ENCODE assay signal across 8 mouse cellular contexts in genomic region chr1:86581692-86582450, GRCm38 (mm10). TPM values are rescaled to one million over a fixed set of nuclear protein-coding genes. Genes with fewer than 3 reads are reported as not detected.
DNase-seq lines count a peak whose midpoint lies in the region; ATAC-seq and TF ChIP-seq lines count a peak whose summit lies in the region.

No protein-coding gene starts in this region.

- peak; percentile 86 for ATAC-seq in intestine, embryonic 15.5 days
- ATAC-seq in lung, embryonic 14.5 days (ENCODE audit: insufficient read depth): peak; percentile 86

- 3% methylated on average over 37 of the region's 38 CpGs for WGBS in spleen, adult 2 months
- 1% methylated on average over 37 of the region's 38 CpGs for WGBS in forebrain, embryonic 10.5 days
- 2% methylated on average over 35 of the region's 38 CpGs for WGBS in intestine, embryonic 15.5 days
- 1% methylated on average over 37 of the region's 38 CpGs for WGBS in lung, embryonic 14.5 days
- under 1% methylated on average over 38 of the region's 38 CpGs for WGBS in olfactory bulb, adult 2 months

- H3K4me1 ChIP-seq in spleen, adult 2 months (ENCODE audit: control insufficient read depth, insufficient read depth, insufficient read length): peaks cover 7% of the 10 kb centered on the region
- peaks cover 8% of the 10 kb centered on the region for H3K4me1 ChIP-seq in bone marrow macrophage, adult 2 months (ENCODE audit: control insufficient read depth, insufficient read depth, low read length)
- H3K4me1 ChIP-seq in forebrain, embryonic 10.5 days: peaks cover 25% of the 10 kb centered on the region
- H3K4me1 ChIP-seq in intestine, embryonic 15.5 days (replicated peaks): peaks cover 4% of the 10 kb centered on the region; the same call in 1 of the 2 replicates
- H3K4me1 ChIP-seq in lung, embryonic 14.5 days (ENCODE audit: insufficient read depth): peaks cover 3% of the 10 kb centered on the region; the same call in 1 of the 2 replicates
- peaks cover 5% of the 10 kb centered on the region for H3K4me1 ChIP-seq in olfactory bulb, adult 2 months (ENCODE audit: control insufficient read depth, insufficient read depth, low read length)

- peak in 1 of 2 experiments; percentile 9 for DNase-seq in spleen, adult 2 months (ENCODE audit: low read depth in 1 of 2, low spot score in 2 of 2)
- no peak for DNase-seq in spleen, adult 12 weeks (ENCODE audit: low spot score)
- DNase-seq in forebrain, embryonic 10.5 days (ENCODE audit: extremely low spot score, low spot score): no peak
- peak; percentile 62 for DNase-seq in lung, embryonic 14.5 days
- DNase-seq in layer of hippocampus, postnatal 25 days (ENCODE audit: extremely low spot score in 1 of 2, low spot score in 1 of 2): no peak

- H3K27ac ChIP-seq in spleen, adult 2 months (ENCODE audit: insufficient read depth, low read length): peak overlapping the region; percentile 57
- H3K27ac ChIP-seq in bone marrow macrophage, adult 2 months (ENCODE audit: insufficient read depth, low read depth, low read length): no peak overlapping the region
- H3K27ac ChIP-seq in forebrain, embryonic 10.5 days: peak overlapping the region; percentile 93
- H3K27ac ChIP-seq in intestine, embryonic 15.5 days: peak overlapping the region; percentile 55; the same call in 1 of the 2 replicates
- peak overlapping the region; percentile 48; the same call in 1 of the 2 replicates for H3K27ac ChIP-seq in lung, embryonic 14.5 days (ENCODE audit: low read depth)
- no peak overlapping the region for H3K27ac ChIP-seq in olfactory bulb, adult 2 months (ENCODE audit: insufficient read depth, low read depth, low read length)

- peak overlapping the region; percentile 77 for H3K4me2 ChIP-seq in intestine, embryonic 15.5 days (replicated peaks)
- peak overlapping the region; percentile 79 for H3K4me2 ChIP-seq in lung, embryonic 14.5 days

- no peaks in the 10 kb centered on the region for H3K36me3 ChIP-seq in spleen, adult 2 months (ENCODE audit: control insufficient read depth, insufficient read depth, low read length)
- H3K36me3 ChIP-seq in forebrain, embryonic 10.5 days (replicated peaks): peaks cover 10% of the 10 kb centered on the region
- no peaks in the 10 kb centered on the region for H3K36me3 ChIP-seq in intestine, embryonic 15.5 days
- no peaks in the 10 kb centered on the region for H3K36me3 ChIP-seq in lung, embryonic 14.5 days (ENCODE audit: insufficient read depth)

- no peak for TF ChIP-seq CTCF in spleen, adult 2 months (IDR thresholded peaks at IDR 0.05; ENCODE audit: extremely low read depth, insufficient read depth, insufficient read length, insufficient replicate concordance)
- TF ChIP-seq CTCF in bone marrow macrophage, adult 2 months (IDR thresholded peaks at IDR 0.05; ENCODE audit: low read depth, low read length): no peak
- no peak for TF ChIP-seq CTCF in lung, embryonic 14.5 days (IDR thresholded peaks at IDR 0.05; ENCODE audit: low read depth)
- no peak for TF ChIP-seq CTCF in olfactory bulb, adult 2 months (IDR thresholded peaks at IDR 0.05; ENCODE audit: insufficient read depth, low read depth, low read length)

- H3K27me3 ChIP-seq in spleen, adult 2 months (ENCODE audit: control insufficient read depth, insufficient read depth, low read length): no peaks in the 10 kb centered on the region
- no peaks in the 10 kb centered on the region for H3K27me3 ChIP-seq in forebrain, embryonic 10.5 days (ENCODE audit: poor library complexity, severe bottlenecking)
- H3K27me3 ChIP-seq in intestine, embryonic 15.5 days (replicated peaks): no peaks in the 10 kb centered on the region
- no peaks in the 10 kb centered on the region for H3K27me3 ChIP-seq in lung, embryonic 14.5 days (ENCODE audit: insufficient read depth, low read length)

- peak overlapping the region; percentile 89 for H3K9ac ChIP-seq in intestine, embryonic 15.5 days
- peak overlapping the region; percentile 70 for H3K9ac ChIP-seq in lung, embryonic 14.5 days

- H3K4me3 ChIP-seq in spleen, adult 2 months (ENCODE audit: extremely low read depth, insufficient read depth, insufficient read length): peak overlapping the region; percentile 86
- peak overlapping the region; percentile 90 for H3K4me3 ChIP-seq in bone marrow macrophage, adult 2 months (ENCODE audit: insufficient read depth, low read length)
- peak overlapping the region; percentile 66 for H3K4me3 ChIP-seq in forebrain, embryonic 10.5 days
- H3K4me3 ChIP-seq in intestine, embryonic 15.5 days (replicated peaks): peak overlapping the region; percentile 83
- peak overlapping the region; percentile 69 for H3K4me3 ChIP-seq in lung, embryonic 14.5 days (ENCODE audit: low read depth, low read length)
- peak overlapping the region; percentile 63 for H3K4me3 ChIP-seq in olfactory bulb, adult 2 months (ENCODE audit: insufficient read depth, low read depth, low read length)

- no peaks in the 10 kb centered on the region for H3K9me3 ChIP-seq in forebrain, embryonic 10.5 days
- no peaks in the 10 kb centered on the region for H3K9me3 ChIP-seq in intestine, embryonic 15.5 days
- no peaks in the 10 kb centered on the region for H3K9me3 ChIP-seq in lung, embryonic 14.5 days (ENCODE audit: low read depth, low read length)

- no peak for TF ChIP-seq POLR2A in spleen, adult 2 months (IDR thresholded peaks at IDR 0.05; ENCODE audit: low read depth, low read length)
- TF ChIP-seq POLR2A in bone marrow macrophage, adult 2 months (IDR thresholded peaks at IDR 0.05; ENCODE audit: borderline replicate concordance, low read depth, low read length): no peak
- TF ChIP-seq POLR2A in olfactory bulb, adult 2 months (IDR thresholded peaks at IDR 0.05; ENCODE audit: insufficient read depth, low read depth, low read length): no peak

RNA-seq across cellular contexts. Expression of gene Pde6d, which starts 0.6 kb away (rescaled TPM):
- polyA plus RNA-seq in spleen, adult 2 months (2012; rRNA removed): 11.3 and 11.7 TPM in 2 replicates
- 33.6 and 39.7 TPM in 2 replicates for polyA plus RNA-seq in bone marrow macrophage, adult 2 months (2012; ENCODE audit: insufficient read depth, insufficient read length, missing spikeins)
- polyA plus RNA-seq in forebrain, embryonic 10.5 days (2016; fragmentation: Nextera tagmentation; extraction: Ambion mirVana): 64.3 and 68.0 TPM in 2 replicates
- polyA plus RNA-seq in intestine, embryonic 15.5 days (2015; fragmentation: Nextera tagmentation; extraction: Ambion mirVana): 45.8 and 56.6 TPM in 2 replicates
- polyA plus RNA-seq in lung, embryonic 14.5 days (2014; fragmentation: Nextera tagmentation; extraction: Ambion mirVana): 57.6 and 58.5 TPM in 2 replicates
- polyA plus RNA-seq in olfactory bulb, adult 2 months (2012; ENCODE audit: insufficient read depth, insufficient read length, low replicate concordance, missing spikeins): not detected in 2 replicates
- 10 to 100 TPM; 55.4 to 61.0 TPM for total RNA-seq in layer of hippocampus, postnatal 25 days (2021)

RNA-seq across cellular contexts. Expression of gene Cops7b, which starts 0.8 kb away (rescaled TPM):
- 20.0 and 24.2 TPM in 2 replicates for polyA plus RNA-seq in spleen, adult 2 months (2012; rRNA removed)
- 20.9 and 22.4 TPM in 2 replicates for polyA plus RNA-seq in bone marrow macrophage, adult 2 months (2012; ENCODE audit: insufficient read depth, insufficient read length, missing spikeins)
- polyA plus RNA-seq in forebrain, embryonic 10.5 days (2016; fragmentation: Nextera tagmentation; extraction: Ambion mirVana): 74.3 and 75.9 TPM in 2 replicates
- 32.3 and 33.0 TPM in 2 replicates for polyA plus RNA-seq in intestine, embryonic 15.5 days (2015; fragmentation: Nextera tagmentation; extraction: Ambion mirVana)
- 37.6 and 38.0 TPM in 2 replicates for polyA plus RNA-seq in lung, embryonic 14.5 days (2014; fragmentation: Nextera tagmentation; extraction: Ambion mirVana)
- polyA plus RNA-seq in olfactory bulb, adult 2 months (2012; ENCODE audit: insufficient read depth, insufficient read length, low replicate concordance, missing spikeins): not detected in 2 replicates
- total RNA-seq in layer of hippocampus, postnatal 25 days (2021): 10 to 100 TPM; 21.6 to 25.0 TPM

RNA-seq across cellular contexts. Expression of gene Ptma, which starts 55.3 kb away (rescaled TPM):
- 915 and 918 TPM in 2 replicates for polyA plus RNA-seq in spleen, adult 2 months (2012; rRNA removed)
- 1,364 and 1,417 TPM in 2 replicates for polyA plus RNA-seq in bone marrow macrophage, adult 2 months (2012; ENCODE audit: insufficient read depth, insufficient read length, missing spikeins)
- polyA plus RNA-seq in forebrain, embryonic 10.5 days (2016; fragmentation: Nextera tagmentation; extraction: Ambion mirVana): 2,941 and 3,273 TPM in 2 replicates
- polyA plus RNA-seq in intestine, embryonic 15.5 days (2015; fragmentation: Nextera tagmentation; extraction: Ambion mirVana): 2,151 and 2,475 TPM in 2 replicates
- polyA plus RNA-seq in lung, embryonic 14.5 days (2014; fragmentation: Nextera tagmentation; extraction: Ambion mirVana): 3,453 and 3,547 TPM in 2 replicates
- polyA plus RNA-seq in olfactory bulb, adult 2 months (2012; ENCODE audit: insufficient read depth, insufficient read length, low replicate concordance, missing spikeins): 1,950 and 2,456 TPM in 2 replicates
- 100 to 1,000 TPM; 508 to 527 TPM for total RNA-seq in layer of hippocampus, postnatal 25 days (2021)

Comparison
In these comparisons a context has a peak if more than half of its experiments do, and no peak if none do; other contexts are left out.
1. H3K27ac ChIP-seq: peak in spleen, adult 2 months (single experiment), forebrain, embryonic 10.5 days (single experiment), intestine, embryonic 15.5 days (single experiment) and lung, embryonic 14.5 days (single experiment); none in bone marrow macrophage, adult 2 months (single experiment) and olfactory bulb, adult 2 months (single experiment).
2. RNA of gene Pde6d, which starts 0.6 kb away (polyA plus RNA-seq): 64.3 to 68.0 TPM in forebrain, embryonic 10.5 days, 57.6 to 58.5 TPM in lung, embryonic 14.5 days, 45.8 to 56.6 TPM in intestine, embryonic 15.5 days, 33.6 to 39.7 TPM in bone marrow macrophage, adult 2 months and 11.3 to 11.7 TPM in spleen, adult 2 months; not detected in olfactory bulb, adult 2 months; every median in the first group is over 10 times any median in the second.
3. RNA of gene Cops7b, which starts 0.8 kb away (polyA plus RNA-seq): 74.3 to 75.9 TPM in forebrain, embryonic 10.5 days, 37.6 to 38.0 TPM in lung, embryonic 14.5 days, 32.3 to 33.0 TPM in intestine, embryonic 15.5 days, 20.9 to 22.4 TPM in bone marrow macrophage, adult 2 months and 20.0 to 24.2 TPM in spleen, adult 2 months; not detected in olfactory bulb, adult 2 months; every median in the first group is over 10 times any median in the second.
4. Peak in every context shown above with its lines, with median percentiles within 50 percentile points of each other: H3K4me3 ChIP-seq.